Mouse (Mus musculus) heart, embryonic 11.5 days (tissue): ENCODE data around the gene Pak4. TPM values are rescaled to one million over a fixed set of nuclear protein-coding genes. Genes with fewer than 3 reads are reported as not detected.
"Not testable (repeated sequence)": the region's sequence is repeated elsewhere in the genome, so short reads cannot be mapped to it uniquely, and the experiment has no call there.

Experiments
- ATAC-seq: fragments of 200-750 bp; cut with Nextera tagmentation; replicated peaks from 2 replicates; pipeline ENCODE4 v1.8.0; 2017; ENCODE audit warnings: moderate library complexity; ENCODE audit not compliant: insufficient number of reproducible peaks, low FRiP score, low TSS enrichment
- H3K27ac ChIP-seq: fragments of 300-500 bp; sonication (generic); 2 replicates; pipeline ENCODE4 v1.5.1; 2014; ENCODE audit warnings: mild to moderate bottlenecking, low read depth, low read length
- H3K27me3 ChIP-seq: fragments of 300-500 bp; sonication (generic); 2 replicates; pipeline ENCODE4 v1.6.1; 2014; ENCODE audit warnings: mild to moderate bottlenecking, low read length, mixed read lengths; ENCODE audit not compliant: control insufficient read depth, insufficient read depth
- H3K36me3 ChIP-seq: fragments of 300-500 bp; sonication (generic); 2 replicates; pipeline ENCODE4 v1.6.1; 2014; ENCODE audit warnings: mild to moderate bottlenecking, low read length, moderate library complexity, mixed read lengths; ENCODE audit not compliant: control insufficient read depth, insufficient read depth
- H3K4me1 ChIP-seq: fragments of 300-500 bp; sonication (generic); 2 replicates; pipeline ENCODE4 v1.6.1; 2014; ENCODE audit warnings: low read length; ENCODE audit not compliant: control insufficient read depth, insufficient read depth
- H3K4me2 ChIP-seq: fragments of 300-500 bp; sonication (generic); 2 replicates; pipeline ENCODE4 v1.6.1; 2014; ENCODE audit warnings: mild to moderate bottlenecking, moderate library complexity
- H3K4me3 ChIP-seq: fragments of 300-500 bp; sonication (generic); 2 replicates; pipeline ENCODE4 v1.5.1; 2014; ENCODE audit warnings: low read depth, low read length
- H3K9ac ChIP-seq: fragments of 300-500 bp; sonication (generic); 2 replicates; pipeline ENCODE4 v1.6.1; 2014; ENCODE audit warnings: mild to moderate bottlenecking, low read depth, low read length, moderate library complexity
- H3K9me3 ChIP-seq: fragments of 300-500 bp; sonication (generic); replicated peaks from 2 replicates; pipeline ENCODE4 v1.6.1; 2016; ENCODE audit warnings: low read length; ENCODE audit not compliant: control insufficient read depth
- WGBS: fragments of 180-500 bp; shearing (Covaris S2); extraction: QIAGEN DNeasy Blood & Tissue Kit; methylation state at CpG from one replicate; pipeline ENCODE4 v1.1.7; 2014; ENCODE audit not compliant: insufficient replicate concordance; 5-methylcytosine and 5-hydroxymethylcytosine counted together
- polyA plus RNA-seq: library from polyadenylated mRNA; unstranded; fragments of >200 nt; fragmentation: Nextera tagmentation; extraction: Ambion mirVana; gene quantifications from 2 replicates; pipeline ENCODE4 v1.2.1, GENCODE M21; 2014

The Pak4 gene
- polyA plus RNA-seq, 1 experiment from 2014 or later = 25.4 TPM

GRCm38 (mm10) chr7:28547154-28547553 is 50.8 kb downstream of the Pak4 start, which contains the start of gene Nccrp1:
Gene Nccrp1, minus strand, starts transcription at chr7:28547254.
- H3K4me3 ChIP-seq = peak within 1 kb of the TSS; percentile 31
- no peaks in the 10 kb centered on the region for H3K9me3 ChIP-seq
- H3K27me3 ChIP-seq = peaks cover 46% of the 10 kb centered on the region
- H3K9ac ChIP-seq = no peak within 1 kb of the TSS; the same call in 1 of the 2 replicates
- peak within 1 kb of the TSS; percentile 54 for H3K4me2 ChIP-seq
- H3K27ac ChIP-seq = no peak within 1 kb of the TSS
- no peaks in the 10 kb centered on the region for H3K36me3 ChIP-seq
- 11% methylated on average over 5 of the region's 5 CpGs for WGBS
- H3K4me1 ChIP-seq = peaks cover 9% of the 10 kb centered on the region; the same call in 1 of the 2 replicates
- no peak for ATAC-seq

GRCm38 (mm10) chr7:28546649-28547048 is 51.3 kb downstream of the Pak4 start:
- peaks cover 46% of the 10 kb centered on the region for H3K27me3 ChIP-seq
- peaks cover 9% of the 10 kb centered on the region; the same call in 1 of the 2 replicates for H3K4me1 ChIP-seq
- H3K4me2 ChIP-seq = peak overlapping the region; percentile 54
- no peaks in the 10 kb centered on the region for H3K9me3 ChIP-seq
- WGBS = 2% methylated on average over 18 of the region's 22 CpGs
- no peak for ATAC-seq
- H3K4me3 ChIP-seq = peak overlapping the region; percentile 31
- no peak overlapping the region for H3K27ac ChIP-seq
- H3K9ac ChIP-seq = no peak overlapping the region; the same call in 1 of the 2 replicates
- no peaks in the 10 kb centered on the region for H3K36me3 ChIP-seq

GRCm38 (mm10) chr7:28545891-28546210 is 52.1 kb downstream of the Pak4 start:
- Histone ChIP-seq H3K36me3 (no peaks in the 10 kb centered on the region), H3K4me2 (no peak overlapping the region), H3K27me3 (peaks cover 46% of the 10 kb centered on the region), H3K9ac (no peak overlapping the region), H3K4me3 (no peak overlapping the region), H3K27ac (no peak overlapping the region), H3K4me1 (peaks cover 9% of the 10 kb centered on the region; the same call in 1 of the 2 replicates), H3K9me3 (no peaks in the 10 kb centered on the region)
- 46% methylated on average over 7 of the region's 7 CpGs for WGBS
- ATAC-seq = no peak

- no peak overlapping the region for H3K27ac ChIP-seq
- H3K9ac ChIP-seq = no peak overlapping the region
- H3K9me3 ChIP-seq = no peaks in the 10 kb centered on the region
- H3K4me3 ChIP-seq = no peak overlapping the region
- H3K27me3 ChIP-seq = peaks cover 46% of the 10 kb centered on the region
- no peak overlapping the region for H3K4me2 ChIP-seq
- peaks cover 9% of the 10 kb centered on the region; the same call in 1 of the 2 replicates for H3K4me1 ChIP-seq
- 22% methylated on average over 14 of the region's 14 CpGs for WGBS
- no peak for ATAC-seq
- no peaks in the 10 kb centered on the region for H3K36me3 ChIP-seq
Measured at GRCm38 (mm10) chr7:28545048-28545890, 52.7 kb downstream of the Pak4 start.

- Histone ChIP-seq H3K9ac (no peak overlapping the region), H3K4me3 (0 out of 2 replicates have a peak overlapping the region, but pooled peaks have one; percentile 14), H3K4me2 (peak overlapping the region; percentile 55), H3K27ac (no peak overlapping the region), H3K36me3 (no peaks in the 10 kb centered on the region), H3K9me3 (no peaks in the 10 kb centered on the region), H3K4me1 (peaks cover 9% of the 10 kb centered on the region; the same call in 1 of the 2 replicates), H3K27me3 (peaks cover 46% of the 10 kb centered on the region)
- 8% methylated on average over 26 of the region's 27 CpGs for WGBS
- ATAC-seq = no peak
Measured at GRCm38 (mm10) chr7:28544051-28544601, 53.9 kb downstream of the Pak4 start.

GRCm38 (mm10) chr7:28540526-28540925 is 57.5 kb downstream of the Pak4 start, which contains the start of gene Sycn:
Gene Sycn, plus strand, starts transcription at chr7:28540885.
- H3K4me2 ChIP-seq = no peak within 1 kb of the TSS
- ATAC-seq = no peak
- 61% methylated on average over 4 of the region's 4 CpGs for WGBS
- no peak within 1 kb of the TSS for H3K4me3 ChIP-seq
- peaks cover 17% of the 10 kb centered on the region for H3K27me3 ChIP-seq
- no peaks in the 10 kb centered on the region for H3K9me3 ChIP-seq
- no peaks in the 10 kb centered on the region for H3K36me3 ChIP-seq
- H3K4me1 ChIP-seq = no peaks in the 10 kb centered on the region
- no peak within 1 kb of the TSS for H3K27ac ChIP-seq
- no peak within 1 kb of the TSS for H3K9ac ChIP-seq

GRCm38 (mm10) chr7:28538886-28539285 is 59.1 kb downstream of the Pak4 start:
- not testable (repeated sequence) for H3K27me3 ChIP-seq, H3K4me3 ChIP-seq, H3K9me3 ChIP-seq, H3K4me2 ChIP-seq, H3K4me1 ChIP-seq, H3K9ac ChIP-seq, ATAC-seq, H3K27ac ChIP-seq, H3K36me3 ChIP-seq
- 84% methylated on average over 6 of the region's 6 CpGs for WGBS

GRCm38 (mm10) chr7:28532005-28532404 is 66.0 kb downstream of the Pak4 start:
- Histone ChIP-seq H3K36me3 (no peaks in the 10 kb centered on the region), H3K4me2 (no peak overlapping the region), H3K27ac (no peak overlapping the region), H3K4me1 (no peaks in the 10 kb centered on the region), H3K9me3 (no peaks in the 10 kb centered on the region), H3K4me3 (no peak overlapping the region), H3K27me3 (peaks cover 6% of the 10 kb centered on the region; the same call in 1 of the 2 replicates), H3K9ac (no peak overlapping the region)
- no peak for ATAC-seq
- WGBS = 67% methylated on average over 8 of the region's 8 CpGs
